Mouse (Mus musculus): ENCODE measurements around the gene Saa1.

DNA sequence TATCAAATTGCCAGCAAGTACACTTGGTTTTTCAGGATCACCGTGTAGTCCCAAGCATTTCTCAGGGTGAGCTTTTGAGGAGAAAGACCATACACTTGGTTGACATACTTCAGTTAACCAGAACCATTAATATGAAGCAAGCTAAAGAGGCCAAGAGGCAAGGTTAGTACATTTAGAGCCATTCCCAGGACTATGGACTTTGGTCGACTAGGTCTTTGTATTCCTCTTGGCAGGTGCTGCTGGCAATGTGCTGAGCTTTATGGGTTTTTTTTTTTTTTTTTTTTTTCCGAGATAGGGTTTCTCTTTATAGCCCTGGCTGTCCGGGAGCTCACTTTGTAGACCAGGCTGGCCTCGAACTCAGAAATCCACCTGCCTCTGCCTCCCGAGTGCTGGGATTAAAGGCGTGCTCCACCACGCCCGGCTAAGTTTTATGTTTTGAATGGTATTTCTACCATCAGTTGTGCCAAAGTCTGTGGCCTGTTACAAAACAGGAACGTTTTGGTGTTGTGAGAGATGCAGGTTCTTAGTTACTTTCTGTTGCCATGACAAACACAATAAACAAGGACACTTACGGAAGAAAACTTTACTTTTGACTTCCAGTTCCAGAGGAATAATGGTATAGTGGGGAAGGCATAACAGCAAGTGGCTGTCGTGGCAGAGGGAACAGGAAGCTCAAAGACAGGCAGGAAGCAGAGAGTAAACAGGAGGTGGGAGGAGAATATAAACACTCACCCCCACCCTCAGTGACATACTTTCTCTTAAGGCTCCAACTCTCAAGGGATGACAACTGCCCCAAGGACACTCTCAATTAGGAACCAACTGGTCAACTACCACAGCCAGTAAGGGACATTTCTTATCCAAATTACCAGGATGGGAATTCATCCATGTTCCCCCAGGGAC, 4.0 kb downstream of the Saa1 start:
- TF ChIP-seq POLR2A (IDR thresholded peaks at IDR 0.05; ENCODE audit: insufficient read depth, low read depth, low read length) (no peak), CTCF (IDR thresholded peaks at IDR 0.05) (no peak)

All from heart, adult 2 months (tissue).